Mouse (Mus musculus): Measurements from ENCODE around the gene Cbx5.

- TF ChIP-seq POLR2A (IDR thresholded peaks at IDR 0.05; ENCODE audit: insufficient read depth, low read depth, low read length) (no peak), CTCF (IDR thresholded peaks at IDR 0.05; ENCODE audit: insufficient read depth, low read depth, low read length) (no peak)
Observed at GRCm38 (mm10) chr15:103193606-103194005, 46.0 kb downstream of the Cbx5 start.

All from olfactory bulb, adult 2 months (tissue).